Mouse (Mus musculus) WW6 (cell line): Measurements from ENCODE around the gene Rpl9-ps6.
"Not testable (repeated sequence)": the region's sequence is repeated elsewhere in the genome, so short reads cannot be mapped to it uniquely, and the experiment has no call there.

Experiments used
- DNase-seq: peaks from one replicate; pipeline ENCODE4 v3.0.0-alpha.2; 2013; ENCODE audit warnings: low read depth, low spot score

Gene Rpl9-ps6

GRCm38 (mm10) chr19:32481511-32481910, 15.1 kb upstream of the Rpl9-ps6 start:
- no peak for DNase-seq

GRCm38 (mm10) chr19:32480791-32481442, 14.5 kb upstream of the Rpl9-ps6 start:
- no peak for DNase-seq

DNA sequence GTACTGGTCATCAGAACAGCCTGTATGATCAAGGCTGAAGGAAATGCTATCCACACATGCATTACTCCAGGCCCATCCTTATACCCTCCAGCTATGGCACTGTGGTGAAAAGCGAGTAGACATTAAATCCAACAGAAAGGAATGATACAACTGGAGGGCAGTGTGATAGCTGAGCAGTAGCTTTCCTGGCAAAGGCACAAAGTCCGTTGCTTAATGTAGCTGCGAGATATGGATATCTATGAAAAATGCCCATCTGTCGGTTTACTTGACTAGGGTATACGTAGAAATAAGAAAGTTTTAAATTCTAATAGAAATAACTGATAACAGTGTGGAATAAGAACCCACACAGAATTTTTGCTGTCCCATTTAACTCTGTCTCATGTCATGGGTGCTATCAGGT, 13.9 kb upstream of the Rpl9-ps6 start:
- no peak for DNase-seq

GRCm38 (mm10) chr19:32476712-32477052, 10.3 kb upstream of the Rpl9-ps6 start:
- no peak for DNase-seq

GRCm38 (mm10) chr19:32476016-32476711, 9.8 kb upstream of the Rpl9-ps6 start:
- no peak for DNase-seq

DNA sequence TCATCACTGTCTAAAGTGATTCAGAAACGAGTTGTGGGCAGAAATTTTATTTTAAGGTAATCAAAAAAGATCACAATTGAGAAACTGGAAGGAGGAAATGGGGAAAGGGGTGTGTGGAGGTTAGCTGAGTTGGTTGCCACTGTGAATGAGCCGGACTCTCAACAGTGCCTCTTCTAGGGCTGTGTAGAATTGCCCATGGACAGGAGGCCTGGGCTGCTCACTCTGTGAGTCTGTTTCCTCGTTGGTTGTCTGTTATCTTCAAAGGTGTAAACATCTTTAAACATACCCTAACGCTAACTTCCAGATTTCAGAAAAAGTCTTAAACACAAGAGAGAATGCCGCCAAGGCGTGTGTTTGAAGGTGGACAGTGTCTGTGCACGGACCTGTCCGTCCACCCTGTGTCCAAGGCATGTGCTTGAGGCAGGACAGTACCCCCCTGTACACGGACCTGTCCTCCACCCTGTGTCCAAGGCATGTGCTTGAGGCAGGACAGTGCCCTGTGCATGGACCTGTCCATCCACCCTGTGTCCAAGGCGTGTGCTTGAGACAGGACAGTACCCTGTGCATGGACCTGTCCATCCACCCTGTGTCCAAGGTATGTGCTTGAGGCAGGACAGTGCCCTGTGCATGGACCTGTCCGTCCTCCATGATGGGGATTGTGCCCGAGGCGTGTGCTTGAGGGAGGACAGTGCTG, 4.3 kb upstream of the Rpl9-ps6 start:
- DNase-seq = no peak

DNA sequence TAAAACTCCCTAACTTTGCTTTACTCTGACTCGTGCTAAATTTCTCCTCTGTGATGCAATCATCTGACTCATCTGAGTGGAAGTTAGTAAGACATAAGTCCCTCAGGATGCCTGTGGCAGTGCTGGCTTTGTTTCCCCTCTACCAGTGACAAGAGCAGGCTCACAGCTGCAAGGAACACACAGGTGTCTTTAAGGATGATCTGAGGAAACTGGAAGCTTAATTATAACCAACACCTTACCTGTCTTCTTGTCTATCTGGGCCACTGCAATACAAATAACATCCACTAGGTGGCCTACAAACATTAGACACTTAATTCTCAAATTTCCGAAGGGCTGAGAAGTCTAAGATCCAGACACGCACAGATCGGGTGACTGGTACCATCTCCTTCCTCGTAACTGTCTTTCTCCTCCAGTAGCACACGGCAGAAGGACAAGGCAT, 3.7 kb upstream of the Rpl9-ps6 start:
- no peak for DNase-seq

DNA sequence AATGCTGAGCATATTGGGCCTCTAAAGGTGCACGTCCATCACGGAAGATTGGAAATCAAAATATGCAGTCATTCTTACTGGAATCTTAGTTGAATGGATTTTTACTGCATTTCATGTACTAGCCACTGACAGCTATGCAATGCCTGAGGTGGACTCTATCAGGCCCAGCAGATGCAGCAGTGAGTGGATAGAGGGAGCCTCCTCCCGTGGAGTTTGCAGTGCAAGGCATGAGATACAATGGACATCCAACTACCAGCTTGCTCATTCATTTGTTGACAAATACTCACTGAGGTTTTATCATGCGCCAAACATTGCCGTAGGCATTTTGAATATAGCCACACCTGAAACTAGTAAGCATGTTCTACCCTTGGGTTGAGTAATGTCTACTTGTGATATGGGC, 947 bp upstream of the Rpl9-ps6 start:
- DNase-seq = no peak

GRCm38 (mm10) chr19:32465228-32465627, 1.1 kb downstream of the Rpl9-ps6 start:
- DNase-seq = no peak

GRCm38 (mm10) chr19:32463037-32463436, 3.3 kb downstream of the Rpl9-ps6 start:
- DNase-seq = no peak

GRCm38 (mm10) chr19:32457631-32458030, 8.7 kb downstream of the Rpl9-ps6 start:
- not testable (repeated sequence) for DNase-seq

GRCm38 (mm10) chr19:32456744-32457143, 9.6 kb downstream of the Rpl9-ps6 start:
- DNase-seq = no peak

- DNase-seq = no peak
Measured at GRCm38 (mm10) chr19:32452231-32452630, 14.1 kb downstream of the Rpl9-ps6 start.

DNA sequence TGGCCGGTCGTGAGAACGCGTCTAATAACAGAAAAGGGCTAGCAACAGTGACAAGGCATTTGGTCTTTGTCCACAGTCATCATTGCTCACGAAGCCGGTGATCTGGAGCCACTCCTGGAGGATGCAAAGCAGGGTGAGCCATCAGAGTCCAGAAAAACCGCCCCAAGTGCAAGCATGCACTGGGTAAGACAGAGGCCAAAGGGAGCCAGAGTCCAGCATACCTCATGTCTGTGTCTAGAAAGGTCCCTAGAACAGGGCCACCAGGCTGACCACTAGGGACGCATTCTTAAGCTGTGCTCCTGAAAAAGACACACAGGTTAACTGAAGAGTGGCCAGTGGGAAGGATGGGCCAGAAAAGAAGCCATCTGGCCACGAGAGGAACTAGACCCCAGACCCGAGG, 17.4 kb downstream of the Rpl9-ps6 start:
- DNase-seq = no peak

DNA sequence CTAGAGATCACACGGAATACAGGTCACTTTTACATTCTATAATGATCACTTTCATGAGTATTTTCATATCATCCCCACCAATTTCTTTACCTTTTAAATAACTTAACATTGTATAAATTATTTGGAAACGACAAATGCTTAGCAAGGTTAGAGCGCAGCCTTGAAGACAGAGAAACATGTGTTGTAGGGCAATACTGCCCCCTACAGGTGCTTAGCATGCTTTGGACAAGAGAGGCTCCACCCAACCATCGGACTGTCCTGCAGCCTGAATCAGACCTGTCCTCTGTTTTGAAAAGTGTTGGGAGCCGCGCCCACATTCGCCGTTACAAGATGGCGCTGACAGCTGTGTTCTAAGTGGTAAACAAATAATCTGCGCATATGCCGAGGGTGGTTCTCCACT, 24.8 kb downstream of the Rpl9-ps6 start:
- no peak for DNase-seq

- no peak for DNase-seq
Measured at GRCm38 (mm10) chr19:32439356-32439755, 27.0 kb downstream of the Rpl9-ps6 start.

DNA sequence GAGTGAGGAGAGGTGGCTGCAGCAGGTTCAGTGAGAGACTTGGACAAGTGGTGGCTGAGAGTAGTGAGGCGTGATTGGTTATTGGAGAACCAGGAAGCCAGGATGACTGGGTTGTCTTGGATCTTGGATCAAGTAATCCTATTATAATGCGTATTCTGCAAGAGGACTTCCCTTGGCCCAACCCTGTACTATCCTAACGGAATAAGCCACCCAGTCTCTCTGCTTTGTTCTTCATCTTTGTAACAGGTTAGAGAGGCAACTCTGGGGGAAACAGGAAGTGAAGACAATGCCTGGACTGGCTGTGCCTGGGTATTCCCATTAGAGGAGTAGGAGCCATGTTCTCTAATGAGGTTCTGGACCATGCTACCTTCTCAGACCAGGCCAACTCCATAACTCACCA, 40.5 kb downstream of the Rpl9-ps6 start:
- no peak for DNase-seq

- no peak for DNase-seq
Measured at GRCm38 (mm10) chr19:32424706-32425105, 41.7 kb downstream of the Rpl9-ps6 start.

- DNase-seq = no peak
Measured at GRCm38 (mm10) chr19:32419069-32419468, 47.3 kb downstream of the Rpl9-ps6 start.

GRCm38 (mm10) chr19:32416692-32417317, 49.6 kb downstream of the Rpl9-ps6 start:
- DNase-seq = no peak
